Mouse (Mus musculus) T-cell, adult 2 months (primary cell): ENCODE results near the gene Ckap2.
"Not testable (repeated sequence)": the region's sequence is repeated elsewhere in the genome, so short reads cannot be mapped to it uniquely, and the experiment has no call there.

Source experiments
- DNase-seq: peaks from one replicate; pipeline ENCODE4 v3.0.0; 2022; ENCODE audit warnings: low spot score

Ckap2 gene

DNA sequence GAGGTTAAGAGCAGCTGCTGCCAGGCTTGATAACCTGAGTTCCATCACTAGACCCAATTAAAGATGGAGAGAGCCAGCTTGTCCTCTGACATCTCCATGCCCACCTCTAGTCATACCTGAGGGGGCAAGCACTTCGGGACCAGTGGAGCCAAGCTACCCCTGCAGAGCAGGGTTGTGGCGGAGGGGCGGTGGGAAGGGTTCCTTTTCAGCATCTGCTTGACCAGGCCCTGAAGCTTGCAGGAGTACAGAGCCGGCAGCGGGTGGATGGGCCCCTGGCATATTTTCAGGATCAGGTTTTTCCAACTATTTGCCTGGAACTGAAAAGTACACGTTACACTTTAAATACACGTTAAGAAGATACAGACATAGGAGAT lies 37.3 kb downstream of the Ckap2 start:
- DNase-seq = no peak

DNA sequence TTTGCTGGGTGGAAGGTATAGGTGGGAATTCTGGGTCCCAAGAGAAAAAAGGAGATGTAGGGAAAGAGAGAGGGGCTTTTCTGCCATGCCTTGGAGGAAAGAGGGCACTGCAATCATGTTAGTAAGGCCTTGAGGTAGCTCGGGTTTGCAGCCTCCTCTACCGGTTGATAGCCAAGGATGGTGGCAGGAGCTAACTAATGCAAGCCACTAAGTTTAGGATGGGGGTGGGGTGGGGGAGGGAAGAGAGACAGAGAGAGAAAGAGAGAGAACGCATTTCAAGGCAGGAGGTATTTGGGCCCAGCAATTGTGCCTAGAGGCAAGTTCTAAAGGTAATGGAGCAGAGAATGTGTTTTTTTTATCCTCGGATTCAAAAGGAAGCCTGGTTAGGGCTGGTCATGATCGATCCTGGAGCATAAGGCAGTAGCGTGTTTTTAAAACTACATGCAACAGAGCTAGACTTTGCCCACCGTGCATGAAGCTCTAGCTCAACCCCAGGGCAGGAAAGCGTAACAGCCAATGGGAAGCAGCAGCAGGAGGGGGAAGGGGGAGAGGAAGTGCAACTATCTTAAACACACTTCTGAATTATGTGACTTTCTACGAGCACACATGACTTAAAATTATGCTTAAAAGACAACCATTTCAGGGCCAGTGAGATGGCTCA lies 37.8 kb downstream of the Ckap2 start:
- no peak for DNase-seq

DNA sequence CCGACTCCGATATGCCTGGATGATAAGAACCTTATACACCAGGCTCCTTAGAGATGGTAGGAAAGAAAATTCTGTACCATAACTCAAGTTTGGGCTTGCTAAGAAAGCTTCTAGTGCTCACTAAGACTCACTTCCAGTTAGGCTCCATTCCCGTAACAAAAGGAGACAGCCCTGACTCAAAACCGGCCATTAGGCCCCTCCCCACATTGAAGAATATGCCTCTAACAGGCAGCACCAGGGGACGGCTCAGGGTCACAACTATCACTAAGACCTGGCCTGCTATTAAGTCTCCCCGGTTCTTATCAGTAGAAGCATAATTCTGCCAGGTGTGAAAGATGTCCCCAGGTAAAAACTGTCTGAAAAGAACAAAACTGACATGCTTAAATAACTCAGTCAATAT lies 39.8 kb downstream of the Ckap2 start:
- DNase-seq = no peak

DNA sequence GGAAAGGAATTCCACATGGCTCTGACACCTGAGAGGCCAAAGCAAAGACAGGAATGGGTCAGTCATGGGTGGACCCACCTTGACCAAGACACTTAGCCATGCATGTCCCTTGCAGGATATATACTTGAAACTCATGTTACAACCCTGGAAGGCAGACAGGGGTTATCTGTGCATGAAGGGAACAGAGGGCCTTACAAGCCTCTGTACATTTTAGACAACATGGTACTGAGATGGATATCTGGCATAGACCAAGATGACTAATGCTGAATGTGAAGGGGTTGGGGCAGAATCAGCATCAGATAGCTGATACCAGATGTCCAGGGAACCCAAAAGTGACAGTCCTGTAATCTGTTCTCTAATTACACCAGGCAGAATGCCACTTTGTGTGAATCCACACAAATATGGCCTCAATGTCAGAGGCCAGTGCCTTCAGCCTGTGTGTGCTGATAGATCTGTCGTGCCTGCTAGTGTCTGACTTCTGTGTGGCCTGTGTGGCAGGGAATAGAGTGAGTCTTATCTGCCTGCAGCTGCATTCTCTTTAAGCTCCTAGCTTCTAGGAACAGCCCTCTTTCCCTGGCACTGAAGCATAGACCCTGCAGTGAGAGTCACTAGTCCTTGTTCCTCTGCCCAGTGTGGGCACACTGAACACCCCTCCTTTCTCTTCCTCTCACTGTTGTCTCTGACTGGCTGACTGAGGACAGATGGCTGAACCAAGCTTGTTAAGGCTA lies 41.7 kb downstream of the Ckap2 start:
- DNase-seq = no peak

DNA sequence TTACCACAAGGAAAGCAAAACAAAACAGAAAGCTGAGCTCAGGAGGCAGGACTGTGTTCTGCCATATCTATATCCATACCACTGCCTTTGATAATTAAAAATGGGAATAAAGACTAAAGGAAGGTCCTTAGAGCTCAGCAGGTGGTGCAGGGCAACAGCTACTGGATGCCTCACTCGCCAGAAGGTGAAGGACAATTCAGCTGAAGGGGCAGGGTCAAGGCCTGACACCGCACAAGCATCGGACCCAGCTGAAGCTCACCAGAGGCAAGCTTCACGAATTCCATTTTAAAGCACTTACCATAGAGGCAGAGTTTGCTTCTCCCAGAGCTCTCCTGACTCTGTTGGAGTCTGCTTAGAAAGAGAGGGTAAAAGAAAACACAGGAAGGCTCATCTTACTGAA lies 43.0 kb downstream of the Ckap2 start:
- no peak for DNase-seq

DNA sequence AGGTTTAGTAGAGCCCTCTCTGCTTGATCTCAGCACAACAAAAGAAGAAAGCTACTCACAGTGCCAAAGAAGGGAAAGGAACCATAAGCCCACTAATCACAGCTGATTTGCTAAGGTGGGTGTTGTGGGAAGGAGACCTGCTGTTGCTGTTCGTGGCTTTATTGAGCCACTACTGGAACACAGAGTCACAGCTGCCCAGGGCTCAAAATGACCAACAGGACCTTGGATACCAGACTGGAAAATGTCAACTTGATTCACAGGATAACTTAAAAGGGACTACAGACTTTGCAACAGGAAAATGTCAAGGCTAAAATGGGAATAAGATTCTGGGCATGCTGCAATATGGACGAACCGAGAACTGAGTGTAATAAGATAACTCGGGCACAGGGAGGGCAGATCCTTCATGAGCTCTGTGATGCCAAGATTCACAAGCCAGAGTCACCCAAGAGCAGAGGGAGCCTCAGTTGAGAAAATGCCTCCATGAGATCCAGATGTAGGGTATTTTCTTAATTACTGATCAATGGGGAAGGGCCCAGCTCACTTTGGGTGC lies 43.7 kb downstream of the Ckap2 start:
- no peak for DNase-seq

- DNase-seq = not testable (repeated sequence)
These were observed 49.2 kb downstream of the Ckap2 start for GRCm38 (mm10) chr8:22136462-22136861.

- DNase-seq = no peak
These were observed 50.9 kb downstream of the Ckap2 start for GRCm38 (mm10) chr8:22134750-22135135.

GRCm38 (mm10) chr8:22134078-22134749 lies 51.4 kb downstream of the Ckap2 start:
- DNase-seq = no peak

GRCm38 (mm10) chr8:22132062-22132461 lies 53.6 kb downstream of the Ckap2 start:
- DNase-seq = no peak

DNA sequence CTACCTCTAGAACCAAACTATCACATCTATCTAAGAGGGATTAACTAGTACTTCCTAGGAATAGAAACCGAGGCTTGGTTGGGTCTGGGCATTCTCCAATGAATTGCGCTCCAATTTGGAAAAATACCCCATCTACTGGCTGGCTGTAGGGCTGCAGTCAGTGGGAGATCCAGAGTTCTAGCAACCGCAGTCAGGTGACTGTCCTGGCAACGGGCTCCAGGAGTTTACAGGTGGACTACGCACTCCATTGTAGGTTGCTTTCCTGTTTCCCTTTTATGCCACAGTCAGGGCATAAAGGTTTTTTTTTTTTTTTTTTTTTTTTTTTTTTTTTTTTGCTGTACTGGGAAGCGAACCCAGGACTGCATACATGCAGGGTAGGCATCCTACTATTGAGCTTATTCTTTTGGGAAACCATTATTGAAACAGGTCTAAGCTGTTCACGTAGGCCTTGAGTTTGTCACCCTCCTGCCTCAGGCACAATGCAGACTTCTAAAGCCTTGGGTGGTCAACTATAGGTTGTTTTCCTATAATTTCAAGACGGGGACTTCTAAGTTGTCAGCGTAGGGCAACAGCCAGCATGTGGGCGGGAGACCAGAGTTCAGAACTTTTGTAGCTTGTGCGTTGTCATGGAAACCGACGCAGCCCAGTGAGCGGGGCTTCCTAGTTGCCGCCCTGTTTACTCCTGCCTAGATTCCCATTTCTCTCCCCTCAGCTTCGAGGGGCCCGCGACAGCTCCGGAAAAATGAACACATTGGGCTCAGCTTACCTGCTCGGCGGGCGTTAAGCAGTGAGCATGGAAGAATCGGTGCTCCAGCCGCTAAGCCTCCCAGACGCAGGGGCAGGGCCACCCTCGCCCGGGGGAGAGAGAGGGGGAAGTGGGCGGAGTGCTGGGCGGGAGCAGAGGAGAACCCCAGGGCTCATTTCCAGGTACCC lies 61.1 kb downstream of the Ckap2 start, which contains the start of gene Nek5:
Gene Nek5, minus strand, starts transcription at position 834 of the 933 bp plus-strand sequence.
- DNase-seq = peak; percentile 18
